Mouse (Mus musculus) neural tube, embryonic 14.5 days (tissue): Measurements from ENCODE around the gene Cdyl. TPM values are rescaled to one million over a fixed set of nuclear protein-coding genes. Genes with fewer than 3 reads are reported as not detected.

Source experiments
- ATAC-seq: fragments of 200-750 bp; cut with Nextera tagmentation; 2 replicates; pipeline ENCODE4 v1.8.0; 2017; ENCODE audit warnings: low read depth, mild to moderate bottlenecking, moderate TSS enrichment, moderate library complexity
- H3K27ac ChIP-seq: fragments of 300-500 bp; sonication (generic); 2 replicates; pipeline ENCODE4 v1.5.1; 2014; ENCODE audit warnings: low read depth, mild to moderate bottlenecking, control low read depth, low read length, moderate library complexity, mixed read lengths
- H3K27me3 ChIP-seq: fragments of 300-500 bp; sonication (generic); 2 replicates; pipeline ENCODE4 v1.6.1; 2014; ENCODE audit warnings: low read length; ENCODE audit not compliant: control insufficient read depth, insufficient read depth
- H3K36me3 ChIP-seq: fragments of 300-500 bp; sonication (generic); 2 replicates; pipeline ENCODE4 v1.6.1; 2014; ENCODE audit warnings: low read length, mixed read lengths; ENCODE audit not compliant: control insufficient read depth, insufficient read depth
- H3K4me1 ChIP-seq: fragments of 300-500 bp; sonication (generic); 2 replicates; pipeline ENCODE4 v1.6.1; 2014; ENCODE audit warnings: low read length; ENCODE audit not compliant: control insufficient read depth, insufficient read depth
- H3K4me2 ChIP-seq: fragments of 300-500 bp; sonication (generic); 2 replicates; pipeline ENCODE4 v1.6.1; 2014; ENCODE audit warnings: mild to moderate bottlenecking, low read depth, low read length, control low read depth
- H3K4me3 ChIP-seq: fragments of 300-500 bp; sonication (generic); 2 replicates; pipeline ENCODE4 v1.5.1; 2014; ENCODE audit warnings: low read depth, low read length, control low read depth, mixed read lengths
- H3K9ac ChIP-seq: fragments of 300-500 bp; sonication (generic); replicated peaks from 2 replicates; pipeline ENCODE4 v1.6.1; 2014; ENCODE audit warnings: low read depth, mild to moderate bottlenecking, control low read depth, low read length, mixed read lengths
- H3K9me3 ChIP-seq: fragments of 300-500 bp; sonication (generic); 2 replicates; pipeline ENCODE4 v1.6.1; 2016; ENCODE audit warnings: low read length; ENCODE audit not compliant: control insufficient read depth
- WGBS: fragments of 180-500 bp; shearing (Covaris S2); extraction: QIAGEN DNeasy Blood & Tissue Kit; methylation state at CpG from one replicate; pipeline ENCODE4 v1.1.7; 2014; 5-methylcytosine and 5-hydroxymethylcytosine counted together
- polyA plus RNA-seq: library from polyadenylated mRNA; unstranded; fragments of >200 nt; fragmentation: Nextera tagmentation; extraction: Ambion mirVana; gene quantifications from 2 replicates; pipeline ENCODE4 v1.2.1, GENCODE M21; 2014

The Cdyl gene
- polyA plus RNA-seq, 1 experiment from 2014 or later, result 5.7 TPM

DNA sequence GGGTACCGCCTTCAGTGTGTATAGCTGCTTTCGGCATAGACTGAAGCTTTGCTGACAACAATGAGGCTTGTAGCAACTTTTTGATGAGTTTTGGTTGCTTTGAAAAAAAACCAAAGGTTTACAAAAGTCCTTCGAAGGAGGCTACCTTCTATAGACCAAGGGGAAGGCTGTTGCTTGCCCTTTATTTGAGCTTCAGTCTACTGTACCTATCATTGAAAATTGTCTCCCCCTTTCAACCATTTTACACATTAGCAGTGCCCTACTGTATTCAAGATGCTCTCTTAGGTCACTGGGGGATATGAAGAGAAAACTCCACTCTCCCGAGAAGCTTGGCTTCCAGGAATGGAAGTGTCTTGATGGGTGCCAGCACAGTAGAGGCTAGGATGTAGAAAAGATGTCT is 83.1 kb downstream of the Cdyl start:
- 39% methylated on average over 4 of the region's 4 CpGs for WGBS
- Histone ChIP-seq H3K9me3 (peaks cover 10% of the 10 kb centered on the region; the same call in 1 of the 2 replicates), H3K4me2 (peak overlapping the region; percentile 89), H3K27me3 (peaks cover 12% of the 10 kb centered on the region; the same call in 1 of the 2 replicates), H3K4me1 (peaks cover 11% of the 10 kb centered on the region), H3K4me3 (peak overlapping the region; percentile 96), H3K36me3 (no peaks in the 10 kb centered on the region), H3K27ac (no peak overlapping the region), H3K9ac (no peak overlapping the region)
- ATAC-seq, result no peak

DNA sequence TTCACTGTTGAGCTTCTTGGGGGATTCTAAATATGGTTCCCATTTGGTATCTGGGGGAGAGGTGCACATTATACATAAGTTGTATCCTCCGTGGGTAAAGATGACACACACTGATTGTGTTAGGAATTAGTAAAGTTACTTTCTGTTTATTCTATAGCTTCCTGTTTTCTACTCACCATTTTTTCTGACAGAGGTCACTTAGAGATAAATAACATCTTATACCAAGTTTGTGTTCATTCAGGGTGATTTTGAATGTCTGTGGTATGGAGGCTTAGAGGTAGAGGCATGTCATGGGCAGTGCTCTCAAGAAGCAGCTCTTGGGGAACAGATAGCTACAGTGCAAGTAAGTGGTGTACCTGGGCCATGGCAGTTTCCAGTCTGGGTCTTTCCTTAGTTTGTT is 83.6 kb downstream of the Cdyl start:
- peak overlapping the region; percentile 96; the same call in 1 of the 2 replicates for H3K4me3 ChIP-seq
- peaks cover 11% of the 10 kb centered on the region for H3K4me1 ChIP-seq
- no peak for ATAC-seq
- WGBS, result 78% methylated on average over 1 of the region's 1 CpGs
- no peak overlapping the region for H3K27ac ChIP-seq
- H3K9ac ChIP-seq, result no peak overlapping the region
- H3K4me2 ChIP-seq, result peak overlapping the region; percentile 89
- peaks cover 12% of the 10 kb centered on the region; the same call in 1 of the 2 replicates for H3K27me3 ChIP-seq
- H3K36me3 ChIP-seq, result no peaks in the 10 kb centered on the region
- H3K9me3 ChIP-seq, result peaks cover 10% of the 10 kb centered on the region; the same call in 1 of the 2 replicates

DNA sequence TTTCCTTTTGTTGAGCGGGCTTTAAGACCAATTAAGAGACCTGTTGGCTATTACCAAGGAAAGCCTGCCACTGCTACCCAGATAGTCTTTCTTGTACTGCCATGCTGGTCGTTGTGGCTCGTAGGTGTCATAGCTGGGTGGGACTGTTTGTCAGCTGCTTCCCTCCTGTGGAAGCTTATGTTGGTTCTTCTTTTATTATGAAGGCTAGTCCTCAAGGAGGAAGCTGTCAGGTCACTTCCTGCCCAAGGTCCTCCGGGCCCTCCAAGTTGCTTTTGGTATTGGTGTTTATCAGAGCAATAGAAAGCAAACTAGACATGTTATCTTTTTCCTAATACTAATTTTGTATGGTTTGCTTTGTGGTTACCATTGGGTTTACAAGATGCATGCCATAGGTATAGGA is 89.6 kb downstream of the Cdyl start:
- WGBS, result 92% methylated on average over 4 of the region's 4 CpGs
- Histone ChIP-seq H3K9me3 (peaks cover 10% of the 10 kb centered on the region; the same call in 1 of the 2 replicates), H3K4me2 (no peak overlapping the region), H3K9ac (no peak overlapping the region), H3K36me3 (no peaks in the 10 kb centered on the region), H3K27ac (no peak overlapping the region), H3K4me1 (0 out of 2 replicates have a peak, but pooled peaks cover 3% of the 10 kb centered on the region), H3K4me3 (no peak overlapping the region), H3K27me3 (no peaks in the 10 kb centered on the region)
- no peak for ATAC-seq

DNA sequence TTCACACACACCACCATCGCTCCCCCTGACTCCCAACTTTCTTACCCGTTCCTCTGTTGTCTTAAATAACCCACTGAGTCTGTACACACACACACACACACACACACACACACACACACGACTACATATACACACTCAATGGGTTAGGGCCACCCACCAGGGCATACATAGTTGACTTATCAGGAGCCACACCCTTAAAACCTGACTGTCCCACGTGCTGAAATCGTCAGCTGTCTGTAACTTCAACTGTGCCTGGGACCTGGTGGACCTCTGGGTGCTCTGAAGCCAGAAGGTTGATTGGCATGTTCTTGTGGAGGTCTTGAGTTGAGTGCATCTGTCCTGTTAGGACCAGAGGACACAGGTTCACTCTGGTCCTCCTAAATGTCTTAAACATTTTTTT is 90.0 kb downstream of the Cdyl start:
- Histone ChIP-seq H3K9ac (no peak overlapping the region), H3K36me3 (no peaks in the 10 kb centered on the region), H3K4me3 (no peak overlapping the region), H3K9me3 (peaks cover 10% of the 10 kb centered on the region; the same call in 1 of the 2 replicates), H3K27me3 (no peaks in the 10 kb centered on the region), H3K4me2 (no peak overlapping the region), H3K27ac (no peak overlapping the region), H3K4me1 (0 out of 2 replicates have a peak, but pooled peaks cover 3% of the 10 kb centered on the region)
- WGBS, result 86% methylated on average over 5 of the region's 5 CpGs
- no peak for ATAC-seq

DNA sequence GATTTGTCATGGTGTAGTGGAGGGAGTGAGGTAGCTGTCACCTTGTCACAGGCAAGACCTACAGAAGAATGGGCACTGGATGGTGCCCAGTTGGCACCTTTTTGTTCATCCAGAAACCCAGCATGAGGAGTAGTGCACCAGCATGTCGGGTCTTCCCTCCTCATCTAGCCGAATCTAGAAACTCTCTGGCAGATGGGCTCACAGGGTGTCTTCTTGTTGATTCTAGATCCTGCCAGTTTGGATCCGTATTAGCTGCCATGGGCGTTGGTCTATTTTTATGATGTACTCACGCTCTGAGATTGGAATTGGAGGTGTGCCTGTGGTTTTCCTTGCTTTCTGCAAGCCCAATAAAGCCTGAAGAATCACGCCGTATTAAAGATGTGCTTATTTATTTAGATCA is 92.4 kb downstream of the Cdyl start:
- ATAC-seq, result no peak
- no peak overlapping the region for H3K9ac ChIP-seq
- no peak overlapping the region for H3K4me3 ChIP-seq
- H3K27ac ChIP-seq, result no peak overlapping the region
- H3K4me2 ChIP-seq, result no peak overlapping the region
- H3K4me1 ChIP-seq, result 0 out of 2 replicates have a peak, but pooled peaks cover 3% of the 10 kb centered on the region
- H3K36me3 ChIP-seq, result no peaks in the 10 kb centered on the region
- H3K27me3 ChIP-seq, result no peaks in the 10 kb centered on the region
- WGBS, result 85% methylated on average over 7 of the region's 7 CpGs
- H3K9me3 ChIP-seq, result no peaks in the 10 kb centered on the region

DNA sequence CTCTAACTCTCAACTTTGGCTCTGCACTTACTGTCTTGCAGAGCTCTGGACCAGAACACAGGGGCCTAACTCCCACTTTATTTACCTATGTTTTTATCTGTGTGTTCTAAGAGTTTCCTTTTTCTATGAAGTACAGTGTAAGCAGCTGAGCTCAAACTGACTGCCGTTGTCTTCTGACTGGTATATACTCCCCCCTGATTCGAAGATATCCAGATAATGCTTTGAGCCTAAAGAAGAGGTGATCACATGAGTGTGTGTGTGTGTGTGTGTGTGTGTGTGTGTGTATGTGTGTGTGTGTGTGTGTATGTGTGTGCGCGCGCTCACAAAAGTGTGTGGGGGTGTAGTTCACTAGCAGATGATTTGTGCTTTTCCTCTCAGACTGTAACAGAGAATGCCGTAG is 95.4 kb downstream of the Cdyl start:
- Histone ChIP-seq H3K4me2 (no peak overlapping the region), H3K4me1 (0 out of 2 replicates have a peak, but pooled peaks cover 3% of the 10 kb centered on the region), H3K9me3 (no peaks in the 10 kb centered on the region), H3K4me3 (no peak overlapping the region), H3K9ac (no peak overlapping the region), H3K27me3 (no peaks in the 10 kb centered on the region), H3K36me3 (no peaks in the 10 kb centered on the region), H3K27ac (no peak overlapping the region)
- WGBS, result 88% methylated on average over 6 of the region's 6 CpGs
- ATAC-seq, result no peak; the same call in 1 of the 2 replicates

DNA sequence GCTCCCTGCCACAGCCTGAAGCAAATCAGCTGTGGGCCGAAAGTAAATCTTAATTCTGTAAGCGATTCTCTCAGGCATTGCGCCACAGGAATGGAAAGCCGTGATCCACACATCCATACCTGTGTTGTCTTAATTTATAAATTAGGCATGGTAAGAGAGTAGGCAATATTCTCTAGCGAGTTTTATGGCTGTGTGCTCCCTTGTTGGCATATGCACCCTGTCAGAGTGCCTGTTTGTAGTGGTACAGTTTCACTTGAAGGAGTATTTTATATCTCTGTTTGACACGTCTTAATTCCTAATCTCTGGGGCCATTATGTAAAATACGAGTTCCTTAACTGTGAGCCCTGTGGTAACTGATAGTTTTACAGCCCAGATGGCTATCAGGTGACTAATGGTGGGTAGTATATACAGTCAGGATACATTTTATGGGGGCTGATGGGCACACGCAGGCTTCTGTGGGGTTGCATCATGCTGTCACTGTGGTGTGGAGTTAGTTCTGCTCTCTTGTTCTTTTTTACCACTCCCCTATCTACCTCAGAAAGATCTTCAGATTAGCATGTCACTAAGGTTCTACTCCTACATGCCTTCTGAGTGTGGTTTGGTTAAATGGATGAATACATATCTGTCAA is 96.1 kb downstream of the Cdyl start:
- 52% methylated on average over 8 of the region's 8 CpGs for WGBS
- Histone ChIP-seq H3K4me3 (no peak overlapping the region), H3K9me3 (no peaks in the 10 kb centered on the region), H3K4me2 (no peak overlapping the region), H3K4me1 (0 out of 2 replicates have a peak, but pooled peaks cover 3% of the 10 kb centered on the region), H3K36me3 (no peaks in the 10 kb centered on the region), H3K9ac (no peak overlapping the region), H3K27me3 (no peaks in the 10 kb centered on the region), H3K27ac (no peak overlapping the region)
- ATAC-seq, result peak; percentile 24; the same call in 1 of the 2 replicates

DNA sequence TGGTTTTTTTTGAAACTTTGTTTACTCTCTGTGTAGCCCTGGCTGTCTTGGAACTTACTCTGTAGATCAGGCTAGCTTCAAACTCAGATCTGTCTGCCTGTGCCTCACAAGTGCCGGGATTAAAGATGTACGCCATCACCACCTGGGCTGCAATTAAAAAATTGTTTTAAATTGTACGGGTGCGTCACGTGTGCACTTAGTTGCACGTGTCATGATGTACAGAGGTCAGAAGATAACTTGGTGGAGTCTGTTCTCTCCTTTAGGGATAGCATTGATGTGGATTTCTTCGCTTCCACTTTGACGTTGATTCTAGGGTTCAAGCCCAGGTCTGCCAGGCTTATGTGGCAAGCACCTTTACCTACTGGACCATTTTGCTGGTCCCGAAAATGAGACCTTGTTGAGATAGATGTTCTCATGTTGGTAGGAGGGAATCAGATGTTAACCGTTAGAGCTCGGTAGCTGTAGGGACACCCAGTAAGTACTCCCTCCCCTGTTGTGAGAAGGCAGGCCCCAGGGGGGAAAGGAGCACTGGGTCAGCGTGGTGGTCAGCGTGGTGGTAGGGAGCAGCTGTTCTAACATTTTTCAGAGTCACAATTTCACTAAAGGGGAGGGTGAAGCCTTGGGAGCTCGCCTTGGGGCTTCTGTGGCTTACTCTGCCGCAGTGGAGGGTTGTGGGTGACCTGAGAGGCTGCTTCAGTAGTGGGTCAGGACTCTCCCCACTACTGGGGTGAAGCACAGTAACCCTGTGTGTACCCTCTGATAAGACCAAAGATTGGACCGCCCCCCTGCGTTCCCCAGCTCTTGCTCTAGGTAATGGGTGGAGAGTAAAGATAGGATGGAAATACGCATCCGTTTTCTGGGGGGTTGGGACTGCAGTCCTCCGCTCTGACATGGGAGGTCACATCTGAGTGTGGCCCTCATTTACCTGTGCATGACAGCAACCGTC is 97.0 kb downstream of the Cdyl start:
- WGBS, result 92% methylated on average over 21 of the region's 21 CpGs
- Histone ChIP-seq H3K4me1 (0 out of 2 replicates have a peak, but pooled peaks cover 3% of the 10 kb centered on the region), H3K27me3 (no peaks in the 10 kb centered on the region), H3K9me3 (no peaks in the 10 kb centered on the region), H3K36me3 (no peaks in the 10 kb centered on the region), H3K4me2 (no peak overlapping the region), H3K9ac (no peak overlapping the region), H3K27ac (no peak overlapping the region), H3K4me3 (no peak overlapping the region)
- no peak for ATAC-seq

DNA sequence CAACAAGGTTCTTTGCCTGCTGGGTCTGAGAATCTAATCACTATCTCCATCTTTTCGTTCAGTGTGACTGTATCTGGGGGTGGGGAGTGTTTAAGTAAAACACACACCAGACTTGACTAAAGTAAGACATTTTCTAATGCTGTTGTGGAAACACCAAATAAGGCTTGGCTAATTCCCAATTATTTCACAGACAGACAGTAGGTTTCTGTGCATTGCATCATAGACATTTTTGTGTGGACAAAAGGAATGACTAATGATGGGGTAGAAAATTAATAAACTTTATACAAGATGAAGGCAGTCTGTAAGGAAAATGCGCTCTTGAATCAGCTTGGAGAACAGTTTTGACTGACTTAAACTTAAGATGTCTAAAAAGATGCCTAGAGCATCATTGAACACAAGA is 100.7 kb downstream of the Cdyl start:
- Histone ChIP-seq H3K4me3 (no peak overlapping the region), H3K4me2 (no peak overlapping the region), H3K9me3 (no peaks in the 10 kb centered on the region), H3K27me3 (no peaks in the 10 kb centered on the region), H3K36me3 (no peaks in the 10 kb centered on the region), H3K4me1 (no peaks in the 10 kb centered on the region), H3K27ac (no peak overlapping the region), H3K9ac (no peak overlapping the region)
- WGBS, result 91% methylated on average over 2 of the region's 2 CpGs
- no peak for ATAC-seq
